Mouse (Mus musculus) regulatory T cell (primary cell): ENCODE data around the gene Phyh.

Source experiments
- in situ Hi-C: fragments of 300-600 bp; cut with MboI, MseI; formaldehyde crosslinking; loops from one replicate; pipeline ENCODE4 v1.15.1; 2025; ENCODE audit warnings: high pct_unique_total_duplicates

The Phyh gene

GRCm38 (mm10) chr2:4987388-4988180 is 68.8 kb downstream of the Phyh start:
- in situ Hi-C loops, result loop anchor here (5.0 kb wide), 2 partner anchors 65 to 95 kb away; no protein-coding TSS in a partner anchor
